Mouse (Mus musculus): ENCODE measurements around the gene Tas2r102. TPM values are rescaled to one million over a fixed set of nuclear protein-coding genes. Genes with fewer than 3 reads are reported as not detected.

The Tas2r102 gene
- polyA plus RNA-seq (2017; shearing (Covaris generic)): not detected

DNA sequence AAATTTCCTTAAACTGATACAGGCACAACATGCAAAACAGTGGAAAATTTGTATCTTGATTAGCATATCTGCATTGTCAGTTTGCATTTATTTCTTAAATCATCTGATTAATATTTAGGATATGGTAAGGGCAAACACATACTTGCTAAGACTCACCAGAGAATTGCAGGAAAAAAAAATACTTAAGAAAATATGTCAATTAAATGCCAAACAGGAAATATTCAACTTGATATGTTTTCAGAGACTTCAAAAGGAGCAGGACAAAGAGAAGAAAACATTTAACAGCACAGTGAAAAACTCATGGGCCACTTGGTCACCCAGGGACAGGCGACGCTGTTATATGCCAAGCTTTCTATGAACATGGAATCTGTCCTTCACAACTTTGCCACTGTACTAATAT lies at the start of gene Tas2r102:
Tas2r102 (plus strand) TSS at position 301 of the 400 bp plus-strand sequence.
- no peak for ATAC-seq

DNA sequence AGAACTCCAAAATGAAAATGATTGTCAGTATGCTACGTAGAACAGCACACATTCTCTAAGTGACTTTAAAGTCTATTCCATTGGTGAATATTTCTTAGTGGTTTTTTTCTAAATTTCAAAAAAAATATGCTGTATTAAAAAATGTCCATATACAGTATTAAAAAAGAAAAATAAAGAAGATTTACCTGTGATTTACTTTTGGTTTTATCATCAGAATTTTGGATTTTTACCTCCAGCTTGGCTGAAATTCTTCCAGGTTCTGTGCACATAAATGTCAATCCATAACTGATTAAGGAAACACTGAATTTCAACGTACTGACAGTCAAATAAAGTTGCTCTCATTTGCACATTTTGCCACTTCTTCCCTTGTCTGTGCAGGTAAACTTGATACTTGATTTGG lies 24.0 kb upstream of the Tas2r102 start, which contains the start of gene Tas2r115:
Tas2r115 (minus strand) TSS at position 101 of the 400 bp plus-strand sequence.
- no peak for ATAC-seq

- ATAC-seq: no peak
Measured at GRCm38 (mm10) chr6:132750206-132750605, 11.7 kb upstream of the Tas2r102 start.

GRCm38 (mm10) chr6:132754430-132754829 lies 7.5 kb upstream of the Tas2r102 start, which contains the start of gene Tas2r124:
Tas2r124 (plus strand) TSS chr6:132754730.
- ATAC-seq: no peak

DNA sequence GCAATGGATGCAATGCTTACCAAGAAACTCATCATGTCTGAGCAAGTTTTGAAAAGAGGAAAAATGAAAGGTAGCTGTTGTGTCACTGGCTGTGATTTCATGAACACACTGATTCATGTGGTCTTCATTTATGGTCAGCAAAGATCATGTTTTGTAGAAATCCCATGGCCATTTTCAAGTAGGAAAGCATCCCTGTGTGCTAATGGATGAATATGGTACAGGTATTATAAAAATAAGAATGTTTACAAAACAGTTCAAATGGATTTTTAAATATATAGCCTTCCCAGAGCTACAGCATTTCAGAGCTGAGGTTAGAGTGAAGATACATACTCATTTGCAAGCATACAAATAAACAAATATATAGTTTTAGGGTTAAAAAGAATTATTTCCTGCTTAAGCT lies 16.1 kb downstream of the Tas2r102 start, which contains the start of gene Tas2r136:
Tas2r136 (minus strand) TSS at position 101 of the 400 bp plus-strand sequence.
- no peak for ATAC-seq

DNA sequence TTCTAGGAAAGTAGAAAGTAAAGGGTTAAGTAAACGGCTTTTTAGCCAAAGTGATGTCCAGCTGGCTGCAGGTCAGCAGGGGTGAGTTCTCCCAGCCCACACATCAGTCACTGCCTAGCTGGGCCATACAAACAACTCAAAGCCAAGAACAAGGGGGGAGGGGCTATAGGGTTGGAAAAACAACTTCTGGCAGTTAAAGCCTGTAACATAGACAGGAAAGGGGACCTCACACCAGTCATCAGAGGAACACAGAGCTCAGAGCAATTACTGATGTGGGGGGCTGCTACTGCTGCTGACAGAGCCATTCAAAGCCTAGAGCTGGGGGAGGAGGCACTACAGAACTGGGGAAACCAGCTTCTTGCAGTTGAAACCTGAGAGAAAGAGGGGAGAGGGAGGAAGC lies 33.5 kb downstream of the Tas2r102 start:
- no peak for ATAC-seq

DNA sequence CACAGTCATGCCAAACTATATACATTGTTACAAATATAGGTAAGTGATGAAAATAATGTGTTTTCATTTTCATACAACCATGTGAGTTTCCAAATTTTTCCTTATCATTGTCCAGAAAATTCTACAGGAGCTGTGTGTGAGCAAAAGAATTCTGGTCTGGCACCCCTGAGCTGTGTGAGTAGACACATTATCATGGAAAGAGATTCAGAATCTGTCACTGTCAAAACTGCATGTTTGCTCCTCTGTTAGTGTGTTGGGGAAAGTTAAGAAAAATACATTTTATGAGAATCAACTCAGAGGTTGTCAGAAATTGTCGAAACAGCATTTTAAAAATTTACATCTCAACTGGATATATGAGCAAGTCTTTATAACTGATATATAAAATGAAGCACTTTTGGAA lies 40.6 kb downstream of the Tas2r102 start, which contains the start of gene Tas2r117:
Tas2r117 (plus strand) TSS at position 301 of the 400 bp plus-strand sequence.
- ATAC-seq: no peak

Other genes with a start within 250 kb of the Tas2r102 start
- gene Prh1, start 192.3 kb upstream of the Tas2r102 start, polyA plus RNA-seq (2017; shearing (Covaris generic)): not detected
- not detected for gene Prp2, start 166.2 kb upstream of the Tas2r102 start, polyA plus RNA-seq (2017; shearing (Covaris generic))
- gene A630073D07Rik, start 110.6 kb upstream of the Tas2r102 start, polyA plus RNA-seq (2017; shearing (Covaris generic)): not detected
- not detected for gene Tas2r120, start 105.2 kb upstream of the Tas2r102 start, polyA plus RNA-seq (2017; shearing (Covaris generic))
- gene Tas2r121, start 61.1 kb upstream of the Tas2r102 start, polyA plus RNA-seq (2017; shearing (Covaris generic)): not detected
- gene Tas2r122, start 50.2 kb upstream of the Tas2r102 start, polyA plus RNA-seq (2017; shearing (Covaris generic)): not detected
- gene Tas2r115, start 24.1 kb upstream of the Tas2r102 start, polyA plus RNA-seq (2017; shearing (Covaris generic)): not detected
- gene Tas2r124, start 7.4 kb upstream of the Tas2r102 start, polyA plus RNA-seq (2017; shearing (Covaris generic)): not detected
- not detected for gene Tas2r136, start 16.0 kb downstream of the Tas2r102 start, polyA plus RNA-seq (2017; shearing (Covaris generic))
- not detected for gene Tas2r117, start 40.7 kb downstream of the Tas2r102 start, polyA plus RNA-seq (2017; shearing (Covaris generic))
- not detected for gene Tas2r123, start 85.0 kb downstream of the Tas2r102 start, polyA plus RNA-seq (2017; shearing (Covaris generic))
- not detected for gene Tas2r116, start 93.3 kb downstream of the Tas2r102 start, polyA plus RNA-seq (2017; shearing (Covaris generic))
- gene Tas2r110, start 105.9 kb downstream of the Tas2r102 start, polyA plus RNA-seq (2017; shearing (Covaris generic)): not detected
- not detected for gene Tas2r113, start 130.9 kb downstream of the Tas2r102 start, polyA plus RNA-seq (2017; shearing (Covaris generic))
- gene Tas2r125, start 147.5 kb downstream of the Tas2r102 start, polyA plus RNA-seq (2017; shearing (Covaris generic)): under 1 TPM in 1 of 2 experiments, not detected in 1; 0.58 TPM
- not detected for gene Tas2r129, start 189.0 kb downstream of the Tas2r102 start, polyA plus RNA-seq (2017; shearing (Covaris generic))
- not detected for gene Tas2r131, start 195.8 kb downstream of the Tas2r102 start, polyA plus RNA-seq (2017; shearing (Covaris generic))
- gene Tas2r109, start 218.8 kb downstream of the Tas2r102 start, polyA plus RNA-seq (2017; shearing (Covaris generic)): not detected